Mouse (Mus musculus): Measurements from ENCODE around the gene H2afz.
"Not testable (repeated sequence)": the region's sequence is repeated elsewhere in the genome, so short reads cannot be mapped to it uniquely, and the experiment has no call there.

Gene H2afz

GRCm38 (mm10) chr3:137863330-137864123 lies 760 bp upstream of the H2afz start:
- no peak for DNase-seq (ENCODE audit: low read depth, low spot score)

GRCm38 (mm10) chr3:137864988-137865982 lies 998 bp downstream of the H2afz start:
- peak; percentile 74 for DNase-seq (ENCODE audit: low read depth, low spot score)

GRCm38 (mm10) chr3:137867133-137867436 lies 2.8 kb downstream of the H2afz start:
- DNase-seq (ENCODE audit: low read depth, low spot score): no peak

GRCm38 (mm10) chr3:137867437-137868093 lies 3.3 kb downstream of the H2afz start, which contains the start of gene Dnajb14:
Dnajb14 (plus strand) TSS chr3:137867675.
- DNase-seq (ENCODE audit: low read depth, low spot score): peak; percentile 37

GRCm38 (mm10) chr3:137868094-137868913 lies 4.0 kb downstream of the H2afz start:
- no peak for DNase-seq (ENCODE audit: low read depth, low spot score)

- no peak for DNase-seq (ENCODE audit: low read depth, low spot score)
Observed at GRCm38 (mm10) chr3:137869395-137869794, 5.1 kb downstream of the H2afz start.

GRCm38 (mm10) chr3:137879313-137879712 lies 15.0 kb downstream of the H2afz start:
- DNase-seq (ENCODE audit: low read depth, low spot score): no peak

GRCm38 (mm10) chr3:137880109-137880748 lies 15.9 kb downstream of the H2afz start:
- no peak for DNase-seq (ENCODE audit: low read depth, low spot score)

- no peak for DNase-seq (ENCODE audit: low read depth, low spot score)
Observed at GRCm38 (mm10) chr3:137881093-137881492, 16.8 kb downstream of the H2afz start.

- no peak for DNase-seq (ENCODE audit: low read depth, low spot score)
Observed at GRCm38 (mm10) chr3:137887961-137888360, 23.7 kb downstream of the H2afz start.

- DNase-seq (ENCODE audit: low read depth, low spot score): peak; percentile 7
Observed at GRCm38 (mm10) chr3:137891089-137891488, 26.8 kb downstream of the H2afz start.

- DNase-seq (ENCODE audit: low read depth, low spot score): no peak
Observed at GRCm38 (mm10) chr3:137892118-137892517, 27.8 kb downstream of the H2afz start.

- DNase-seq (ENCODE audit: low read depth, low spot score): no peak
Observed at GRCm38 (mm10) chr3:137893789-137894188, 29.5 kb downstream of the H2afz start.

GRCm38 (mm10) chr3:137895196-137895595 lies 30.9 kb downstream of the H2afz start:
- DNase-seq (ENCODE audit: low read depth, low spot score): no peak

GRCm38 (mm10) chr3:137896386-137896785 lies 32.1 kb downstream of the H2afz start:
- DNase-seq (ENCODE audit: low read depth, low spot score): no peak

GRCm38 (mm10) chr3:137896867-137897266 lies 32.6 kb downstream of the H2afz start:
- DNase-seq (ENCODE audit: low read depth, low spot score): no peak

- no peak for DNase-seq (ENCODE audit: low read depth, low spot score)
Observed at GRCm38 (mm10) chr3:137897685-137898084, 33.4 kb downstream of the H2afz start.

GRCm38 (mm10) chr3:137900149-137900548 lies 35.9 kb downstream of the H2afz start:
- no peak for DNase-seq (ENCODE audit: low read depth, low spot score)

- DNase-seq (ENCODE audit: low read depth, low spot score): no peak
Observed at GRCm38 (mm10) chr3:137913093-137913492, 48.8 kb downstream of the H2afz start.

GRCm38 (mm10) chr3:137914567-137914966 lies 50.3 kb downstream of the H2afz start:
- not testable (repeated sequence) for DNase-seq (ENCODE audit: low read depth, low spot score)
